Mouse (Mus musculus) right cerebral cortex, adult 2 months (tissue): ENCODE measurements around the gene Mamld1.
"Not testable (repeated sequence)": the region's sequence is repeated elsewhere in the genome, so short reads cannot be mapped to it uniquely, and the experiment has no call there.

Experiments
- DNase-seq, 2 experiments: peaks; one replicate each; pipeline ENCODE4 v3.0.0; 2021 to 2022; ENCODE audit warnings: low spot score in 2 of 2

Mamld1 gene

GRCm38 (mm10) chrX:71049864-71050576 lies at the start of gene Mamld1:
TSS of gene Mamld1 (plus strand) at chrX:71050256.
- DNase-seq = peak; percentile 80 to 82

GRCm38 (mm10) chrX:71024718-71025117 lies 25.3 kb upstream of the Mamld1 start:
- no peak for DNase-seq

- no peak for DNase-seq
Measured at GRCm38 (mm10) chrX:71028007-71028406, 22.0 kb upstream of the Mamld1 start.

GRCm38 (mm10) chrX:71028976-71029375 lies 21.1 kb upstream of the Mamld1 start:
- DNase-seq = not testable (repeated sequence)

- peak; percentile 10 to 26 for DNase-seq
Measured at GRCm38 (mm10) chrX:71050677-71051311, 738 bp downstream of the Mamld1 start.

GRCm38 (mm10) chrX:71051361-71052114 lies 1.5 kb downstream of the Mamld1 start:
- DNase-seq = peak; percentile 25 to 27

- DNase-seq = peak; percentile 68 to 79
Measured at GRCm38 (mm10) chrX:71052115-71052478, 2.0 kb downstream of the Mamld1 start.

- peak in 1 of 2 experiments; percentile 8 for DNase-seq
Measured at GRCm38 (mm10) chrX:71052481-71053216, 2.6 kb downstream of the Mamld1 start.

GRCm38 (mm10) chrX:71053246-71053645 lies 3.2 kb downstream of the Mamld1 start:
- no peak for DNase-seq

GRCm38 (mm10) chrX:71056968-71057367 lies 6.9 kb downstream of the Mamld1 start:
- no peak for DNase-seq

- DNase-seq = no peak
Measured at GRCm38 (mm10) chrX:71085092-71085807, 35.2 kb downstream of the Mamld1 start.

- DNase-seq = no peak
Measured at GRCm38 (mm10) chrX:71087370-71088079, 37.5 kb downstream of the Mamld1 start.

GRCm38 (mm10) chrX:71088080-71088414 lies 38.0 kb downstream of the Mamld1 start:
- no peak for DNase-seq

- no peak for DNase-seq
Measured at GRCm38 (mm10) chrX:71105820-71106219, 55.8 kb downstream of the Mamld1 start.

- peak; percentile 40 to 50 for DNase-seq
Measured at GRCm38 (mm10) chrX:71106392-71106791, 56.3 kb downstream of the Mamld1 start.

- no peak for DNase-seq
Measured at GRCm38 (mm10) chrX:71108056-71108735, 58.1 kb downstream of the Mamld1 start.

- no peak for DNase-seq
Measured at GRCm38 (mm10) chrX:71110333-71110732, 60.3 kb downstream of the Mamld1 start.

- DNase-seq = no peak
Measured at GRCm38 (mm10) chrX:71122359-71123293, 72.6 kb downstream of the Mamld1 start.

GRCm38 (mm10) chrX:71125013-71125412 lies 75.0 kb downstream of the Mamld1 start:
- DNase-seq = no peak
